Mouse (Mus musculus) neutrophil, adult 59 days (primary cell): ENCODE measurements around the gene Cnnm2. TPM values are rescaled to one million over a fixed set of nuclear protein-coding genes. Genes with fewer than 3 reads are reported as not detected.

Experiments used
- total RNA-seq, 2 experiments: library from RNA; stranded (reverse); gene quantifications; 1 replicate in 1 of 2; 2 replicates in 1 of 2; pipeline ENCODE4 v1.2.4; 2023

Gene Cnnm2
- total RNA-seq = 1 to 10 TPM; 5.8 to 6.0 TPM

DNA sequence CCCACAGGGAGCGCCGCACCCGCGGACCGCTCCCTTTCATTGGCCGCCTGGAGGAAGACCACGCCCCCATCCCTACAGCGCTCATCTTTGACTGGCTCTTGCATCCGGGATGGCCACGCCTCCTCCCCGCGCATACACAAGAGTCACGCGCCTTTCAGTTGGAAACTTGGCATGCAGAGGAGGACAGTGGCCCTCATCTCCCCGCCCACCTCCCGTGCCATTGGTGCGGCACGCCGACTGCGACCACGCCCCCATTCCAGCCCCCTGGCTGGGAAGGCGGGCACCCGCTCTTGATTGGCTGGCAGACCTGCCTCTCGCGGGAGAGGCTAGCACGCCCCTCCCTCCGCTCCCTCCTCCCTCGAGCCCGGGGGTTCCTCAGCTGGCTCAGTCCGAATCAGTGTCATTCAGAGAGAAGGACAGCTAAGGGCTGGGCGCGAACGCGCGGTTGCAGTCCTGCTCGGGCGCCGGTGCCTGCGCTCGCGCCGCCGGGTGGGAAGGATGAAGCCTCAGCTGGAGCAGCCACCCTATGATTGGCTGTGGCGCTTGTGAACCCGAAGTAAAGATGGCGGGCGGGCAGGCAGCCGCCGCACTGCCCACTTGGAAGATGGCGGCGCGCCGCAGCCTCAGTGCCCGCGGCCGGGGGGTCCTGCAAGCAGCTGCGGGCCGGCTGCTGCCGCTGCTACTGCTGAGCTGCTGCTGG is at the start of gene Cnnm2:
Cnnm2 (plus strand) TSS at position 350 of the 700 bp plus-strand sequence.

Other genes with a start within 250 kb of the Cnnm2 start
- 1 to 10 TPM; 9.7 to 9.9 TPM for gene Arl3, start 188.4 kb upstream of the Cnnm2 start, total RNA-seq
- gene Sfxn2, start 188.2 kb upstream of the Cnnm2 start, total RNA-seq = 1 to 10 TPM; 8.8 to 9.8 TPM
- 10 to 100 TPM; 71.7 to 72.7 TPM for gene Wbp1l, start 162.5 kb upstream of the Cnnm2 start, total RNA-seq
- not detected for gene Cyp17a1, start 88.4 kb upstream of the Cnnm2 start, total RNA-seq
- gene Borcs7, start 71.7 kb upstream of the Cnnm2 start, total RNA-seq = 1 to 10 TPM; 3.9 to 4.1 TPM
- gene As3mt, start 54.1 kb upstream of the Cnnm2 start, total RNA-seq = 10 to 100 TPM; 15.5 to 17.6 TPM